ENCODE assay signal across 12 mouse cellular contexts in the genomic region with DNA sequence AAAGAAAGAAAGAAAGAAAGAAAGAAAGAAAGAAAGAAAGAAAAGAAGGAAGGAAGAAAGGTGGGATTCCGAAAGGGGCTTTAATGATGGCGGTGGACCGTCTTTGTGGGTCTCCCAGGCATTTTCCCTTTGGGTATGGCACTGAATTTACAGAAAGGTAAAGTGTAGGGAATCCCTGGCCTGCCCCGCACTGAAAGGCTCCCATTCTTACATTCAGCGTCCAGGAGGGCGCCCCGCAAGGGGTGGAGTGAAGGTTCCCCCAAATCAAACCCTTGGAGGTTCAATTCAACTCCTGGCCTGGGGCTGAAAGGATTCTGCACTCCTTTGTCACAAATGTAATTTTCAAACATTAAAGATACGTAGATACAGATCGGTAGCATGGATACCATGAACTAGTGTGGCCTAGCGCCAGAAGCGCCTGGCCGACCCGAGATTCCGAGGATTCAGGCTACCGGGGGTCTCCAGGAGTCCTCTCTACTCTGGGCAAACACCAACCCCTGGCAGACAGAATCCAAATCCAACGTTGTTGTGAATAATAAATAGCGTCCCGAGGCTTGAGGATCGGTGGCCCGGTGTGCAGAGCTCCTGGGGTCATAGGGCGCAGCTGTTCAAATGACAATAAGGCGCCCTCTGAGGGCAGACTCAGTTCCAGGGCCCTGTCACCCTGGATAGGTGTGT. TPM values are rescaled to one million over a fixed set of nuclear protein-coding genes. Genes with fewer than 3 reads are reported as not detected.
DNase-seq lines count a peak whose midpoint lies in the region; ATAC-seq and TF ChIP-seq lines count a peak whose summit lies in the region.
"Had no signal": no experiment of that assay in that cellular context is flagged by ENCODE, and none has a peak within 500 bp of the region (broad histone marks: within the 10 kb centered on the region; RNA-seq: fewer than 3 reads in every experiment).

No protein-coding gene starts in this region.

- peak overlapping the region; percentile 30; the same call in 1 of the 2 replicates for H3K4me3 ChIP-seq in heart, embryonic 13.5 days
- peak overlapping the region; percentile 31; the same call in 1 of the 2 replicates for H3K4me3 ChIP-seq in spleen, adult 2 months (ENCODE audit: extremely low read depth, insufficient read depth, insufficient read length)
- H3K4me3 ChIP-seq in limb, embryonic 10.5 days: no peak overlapping the region

- H3K27me3 ChIP-seq in heart, embryonic 13.5 days (replicated peaks): peaks cover 97% of the 10 kb centered on the region
- H3K27me3 ChIP-seq in spleen, adult 2 months (ENCODE audit: control insufficient read depth, insufficient read depth, low read length): peaks cover 23% of the 10 kb centered on the region
- H3K27me3 ChIP-seq in limb, embryonic 10.5 days (ENCODE audit: low read depth, poor library complexity, severe bottlenecking): peaks cover 100% of the 10 kb centered on the region
- H3K27me3 ChIP-seq: CH12.LX had no signal

- no peak overlapping the region for H3K9ac ChIP-seq in heart, embryonic 13.5 days

- intact Hi-C loops in heart, postnatal 10 days (cut with DNase I): no loop called here

- ATAC-seq in heart, embryonic 13.5 days (ENCODE audit: extremely low read depth, insufficient number of reproducible peaks, low FRiP score, low TSS enrichment): no peak

- no peaks in the 10 kb centered on the region for H3K9me3 ChIP-seq in heart, embryonic 13.5 days
- H3K9me3 ChIP-seq in limb, embryonic 10.5 days (replicated peaks): no peaks in the 10 kb centered on the region

- H3K4me2 ChIP-seq in heart, embryonic 13.5 days: 0 out of 2 replicates have a peak overlapping the region, but pooled peaks have one; percentile 43

- TF ChIP-seq POLR2A in spleen, adult 2 months (IDR thresholded peaks at IDR 0.05; ENCODE audit: low read depth, low read length): no peak

- no peaks in the 10 kb centered on the region for H3K36me3 ChIP-seq in heart, embryonic 13.5 days
- H3K36me3 ChIP-seq in spleen, adult 2 months (ENCODE audit: control insufficient read depth, insufficient read depth, low read length): no peaks in the 10 kb centered on the region
- no peaks in the 10 kb centered on the region for H3K36me3 ChIP-seq in limb, embryonic 10.5 days

- 4% methylated on average over 22 of the region's 22 CpGs for WGBS in heart, embryonic 13.5 days
- WGBS in spleen, adult 2 months: 20% methylated on average over 22 of the region's 22 CpGs
- 2% methylated on average over 22 of the region's 22 CpGs for WGBS in limb, embryonic 10.5 days

- TF ChIP-seq CTCF in spleen, adult 2 months (IDR thresholded peaks at IDR 0.05; ENCODE audit: extremely low read depth, insufficient read depth, insufficient read length, insufficient replicate concordance): no peak

- H3K4me1 ChIP-seq in heart, embryonic 13.5 days: peaks cover 24% of the 10 kb centered on the region
- H3K4me1 ChIP-seq in spleen, adult 2 months (ENCODE audit: control insufficient read depth, insufficient read depth, insufficient read length): peaks cover 7% of the 10 kb centered on the region
- H3K4me1 ChIP-seq in limb, embryonic 10.5 days: peaks cover 30% of the 10 kb centered on the region

- no peak for DNase-seq in heart, postnatal 10 days
- no peak for DNase-seq in spleen, adult 2 months (ENCODE audit: low read depth in 1 of 2, low spot score in 2 of 2)
- DNase-seq in spleen, postnatal 10 days (ENCODE audit: low spot score in 2 of 2): no peak
- peak; percentile 58 for DNase-seq in limb, embryonic 10.5 days (ENCODE audit: low spot score)
- no peak for DNase-seq in lung, postnatal 4 days
- no peak for DNase-seq in urinary bladder, postnatal 36 days (ENCODE audit: low spot score in 2 of 2)
- DNase-seq in cerebellum, adult 8-10 months: no peak
- DNase-seq: kidney, postnatal 14 days; lung, postnatal 14 days had no signal

- no peak overlapping the region for H3K27ac ChIP-seq in heart, embryonic 13.5 days (replicated peaks)
- peak overlapping the region; percentile 25; the same call in 1 of the 2 replicates for H3K27ac ChIP-seq in spleen, adult 2 months (ENCODE audit: insufficient read depth, low read length)
- H3K27ac ChIP-seq in limb, embryonic 10.5 days: no peak overlapping the region

RNA-seq across cellular contexts. Expression of a gene that starts 3.3 kb away (rescaled TPM):
- 0.08 and 0.19 TPM in 2 replicates for polyA plus RNA-seq in heart, embryonic 13.5 days (2015; fragmentation: Nextera tagmentation; extraction: Ambion mirVana)
- not detected for total RNA-seq in heart, postnatal 10 days (2021)
- 4.6 and 5.2 TPM in 2 replicates for polyA plus RNA-seq in spleen, adult 2 months (2012; rRNA removed)
- 0.11 and 0.50 TPM in 2 replicates for polyA plus RNA-seq in limb, embryonic 10.5 days (2016; fragmentation: Nextera tagmentation; extraction: Ambion mirVana)
- total RNA-seq: CH12.LX had no signal
- polyA plus RNA-seq: neural tube, embryonic 14.5 days had no signal

RNA-seq across cellular contexts. Expression of a gene that starts 53.0 kb away (rescaled TPM):
- polyA plus RNA-seq in heart, embryonic 13.5 days (2015; fragmentation: Nextera tagmentation; extraction: Ambion mirVana): 36.0 and 42.5 TPM in 2 replicates
- total RNA-seq in heart, postnatal 10 days (2021): 10 to 100 TPM; 56.4 to 59.5 TPM
- 13.9 and 20.4 TPM in 2 replicates for polyA plus RNA-seq in spleen, adult 2 months (2012; rRNA removed)
- polyA plus RNA-seq in limb, embryonic 10.5 days (2016; fragmentation: Nextera tagmentation; extraction: Ambion mirVana): 54.3 and 63.2 TPM in 2 replicates
